Mouse (Mus musculus): Measurements from ENCODE around the gene Itgae. TPM values are rescaled to one million over a fixed set of nuclear protein-coding genes. Genes with fewer than 3 reads are reported as not detected.

Gene Itgae
- polyA plus RNA-seq (2015; fragmentation: Nextera tagmentation; extraction: Ambion mirVana): 0.22 and 0.32 TPM in 2 replicates

GRCm38 (mm10) chr11:73090283-73090682 lies at the start of gene Itgae:
Gene Itgae (plus strand): TSS chr11:73090583.
- Histone ChIP-seq H3K36me3 (peaks cover under 1% of the 10 kb centered on the region; the same call in 1 of the 2 replicates), H3K27ac (no peak within 1 kb of the TSS), H3K9me3 (no peaks in the 10 kb centered on the region), H3K4me1 (peaks cover 16% of the 10 kb centered on the region), H3K4me2 (no peak within 1 kb of the TSS), H3K4me3 (no peak within 1 kb of the TSS), H3K27me3 (no peaks in the 10 kb centered on the region), H3K9ac (no peak within 1 kb of the TSS)
- no peak for ATAC-seq (ENCODE audit: insufficient number of reproducible peaks, insufficient read depth, low FRiP score, low TSS enrichment, low read depth)
- 82% methylated on average over 4 of the region's 4 CpGs for WGBS

DNA sequence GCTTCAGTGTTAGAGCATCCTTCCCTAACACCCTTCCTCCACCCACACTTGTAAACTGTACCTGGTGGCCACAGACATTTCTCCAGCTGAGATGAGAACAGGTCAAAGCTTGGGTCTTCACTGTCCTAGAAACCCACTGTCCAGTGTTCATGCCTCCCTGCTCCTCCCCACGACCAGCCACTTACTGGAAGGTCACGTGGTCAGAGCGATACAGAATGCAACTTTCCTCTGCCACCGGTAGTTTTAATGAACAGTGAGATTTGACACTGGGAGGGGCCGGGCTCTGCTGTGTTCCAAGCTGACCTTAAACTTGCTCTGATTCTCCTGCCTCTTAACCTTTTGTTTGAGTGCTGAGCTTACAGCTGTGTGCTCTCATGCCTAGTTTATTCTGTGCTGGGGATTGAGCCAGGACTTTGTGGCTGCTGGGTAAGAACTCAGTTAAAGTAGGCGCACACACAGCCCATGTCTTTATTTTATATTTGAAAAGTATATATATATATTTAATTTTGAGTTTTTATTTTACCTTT lies 46.1 kb upstream of the Itgae start:
- ATAC-seq (ENCODE audit: insufficient number of reproducible peaks, insufficient read depth, low FRiP score, low TSS enrichment, low read depth): no peak

DNA sequence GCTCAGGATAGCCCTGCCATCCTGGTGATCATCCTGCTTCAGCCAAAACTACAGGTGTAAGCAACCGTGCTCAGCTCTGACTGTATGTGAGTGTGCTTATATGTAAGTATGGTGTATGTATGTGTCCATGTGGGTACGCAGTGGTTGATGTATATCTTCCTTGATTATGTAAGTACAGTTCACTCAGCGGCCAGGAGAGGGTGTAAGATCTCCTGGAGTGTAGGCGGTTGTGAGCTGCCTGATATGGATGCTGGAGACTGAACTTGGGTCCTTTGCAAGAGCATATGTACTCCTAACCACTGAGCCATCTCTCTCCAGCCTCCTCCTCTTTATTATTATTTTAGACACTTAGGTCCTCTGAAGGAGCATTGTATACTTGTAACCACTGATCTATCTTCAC lies 45.6 kb upstream of the Itgae start:
- WGBS: 78% methylated on average over 4 of the region's 4 CpGs
- Histone ChIP-seq H3K36me3 (peaks cover 6% of the 10 kb centered on the region; the same call in 1 of the 2 replicates), H3K4me1 (peaks cover 18% of the 10 kb centered on the region), H3K27ac (no peak overlapping the region), H3K4me3 (no peak overlapping the region), H3K9me3 (no peaks in the 10 kb centered on the region), H3K9ac (no peak overlapping the region), H3K27me3 (no peaks in the 10 kb centered on the region), H3K4me2 (no peak overlapping the region)
- ATAC-seq (ENCODE audit: insufficient number of reproducible peaks, insufficient read depth, low FRiP score, low TSS enrichment, low read depth): no peak

More for the DNA sequence above, 46.1 kb upstream of the Itgae start:
- no peaks in the 10 kb centered on the region for H3K27me3 ChIP-seq
- no peaks in the 10 kb centered on the region for H3K9me3 ChIP-seq
- H3K4me1 ChIP-seq: peaks cover 13% of the 10 kb centered on the region
- H3K27ac ChIP-seq: no peak overlapping the region
- H3K4me2 ChIP-seq: no peak overlapping the region
- H3K36me3 ChIP-seq: peaks cover 6% of the 10 kb centered on the region; the same call in 1 of the 2 replicates
- no peak overlapping the region for H3K4me3 ChIP-seq
- no peak overlapping the region for H3K9ac ChIP-seq
- WGBS: 51% methylated on average over 6 of the region's 6 CpGs

DNA sequence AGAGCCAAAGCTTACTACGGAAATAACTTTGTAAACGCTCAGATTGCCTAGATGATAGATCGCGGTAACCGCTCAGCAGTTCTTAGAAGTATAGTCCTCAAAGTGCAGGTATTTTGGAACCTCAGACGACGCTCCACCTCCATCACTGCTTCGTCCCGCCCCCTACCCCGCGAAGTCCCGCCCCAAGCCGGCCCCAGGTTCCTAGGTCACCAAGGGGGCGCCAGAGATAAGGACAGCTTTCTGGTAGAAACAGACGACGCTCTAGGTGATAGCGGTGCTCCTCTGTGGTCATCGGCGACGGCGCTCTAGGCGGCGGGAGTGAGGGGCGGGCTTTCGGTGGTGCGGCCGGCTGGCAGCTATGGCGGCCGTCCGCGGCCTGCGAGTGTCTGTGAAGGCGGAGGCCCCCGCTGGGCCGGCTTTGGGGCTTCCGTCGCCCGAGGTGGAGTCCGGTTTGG lies 42.8 kb upstream of the Itgae start, which contains the start of gene Ncbp3:
Ncbp3 (plus strand) TSS at position 242 of the 455 bp plus-strand sequence.
- Histone ChIP-seq H3K4me1 (peaks cover 18% of the 10 kb centered on the region), H3K4me3 (peak within 1 kb of the TSS; percentile 92), H3K9me3 (no peaks in the 10 kb centered on the region), H3K9ac (peak within 1 kb of the TSS; percentile 96), H3K4me2 (peak within 1 kb of the TSS; percentile 77), H3K36me3 (peaks cover 17% of the 10 kb centered on the region), H3K27me3 (no peaks in the 10 kb centered on the region), H3K27ac (peak within 1 kb of the TSS; percentile 87)
- peak; percentile 93 for ATAC-seq (ENCODE audit: insufficient number of reproducible peaks, insufficient read depth, low FRiP score, low TSS enrichment, low read depth)
- under 1% methylated on average over 39 of the region's 39 CpGs for WGBS

GRCm38 (mm10) chr11:73048030-73048876 lies 42.1 kb upstream of the Itgae start:
- ATAC-seq (ENCODE audit: insufficient number of reproducible peaks, insufficient read depth, low FRiP score, low TSS enrichment, low read depth): peak; percentile 54

DNA sequence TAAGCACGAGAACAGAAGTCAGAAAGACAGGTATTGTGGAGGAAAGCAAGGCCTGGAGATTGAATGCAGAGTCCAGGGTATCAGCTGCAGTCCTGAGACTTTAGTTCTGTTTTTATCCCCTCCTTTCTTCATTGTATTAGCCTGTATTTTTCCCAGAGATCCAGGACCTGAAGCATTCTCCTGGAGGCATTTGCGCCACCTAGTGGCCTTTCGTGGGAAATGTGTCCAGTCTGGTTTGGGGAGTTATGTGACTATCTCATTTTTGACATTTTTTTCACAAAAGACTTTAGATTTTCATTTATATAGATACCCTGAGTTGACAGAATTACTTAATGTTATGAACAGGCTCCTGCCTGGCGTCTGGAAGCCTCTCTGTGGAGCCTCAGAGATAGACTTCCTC lies 41.0 kb upstream of the Itgae start:
- Histone ChIP-seq H3K9me3 (no peaks in the 10 kb centered on the region), H3K4me1 (peaks cover 18% of the 10 kb centered on the region), H3K36me3 (peaks cover 33% of the 10 kb centered on the region), H3K27ac (peak overlapping the region; percentile 16; the same call in 1 of the 2 replicates), H3K27me3 (no peaks in the 10 kb centered on the region), H3K9ac (peak overlapping the region; percentile 96; the same call in 1 of the 2 replicates), H3K4me3 (peak overlapping the region; percentile 92), H3K4me2 (peak overlapping the region; percentile 77)
- under 1% methylated on average over 4 of the region's 4 CpGs for WGBS
- ATAC-seq (ENCODE audit: insufficient number of reproducible peaks, insufficient read depth, low FRiP score, low TSS enrichment, low read depth): no peak

More at GRCm38 (mm10) chr11:73048030-73048876, 42.1 kb upstream of the Itgae start:
- peaks cover 23% of the 10 kb centered on the region for H3K36me3 ChIP-seq
- WGBS: 2% methylated on average over 55 of the region's 55 CpGs
- no peaks in the 10 kb centered on the region for H3K9me3 ChIP-seq
- peak overlapping the region; percentile 77 for H3K4me2 ChIP-seq
- H3K4me3 ChIP-seq: peak overlapping the region; percentile 92
- peaks cover 18% of the 10 kb centered on the region for H3K4me1 ChIP-seq
- H3K9ac ChIP-seq: peak overlapping the region; percentile 96
- peak overlapping the region; percentile 87 for H3K27ac ChIP-seq
- H3K27me3 ChIP-seq: no peaks in the 10 kb centered on the region

DNA sequence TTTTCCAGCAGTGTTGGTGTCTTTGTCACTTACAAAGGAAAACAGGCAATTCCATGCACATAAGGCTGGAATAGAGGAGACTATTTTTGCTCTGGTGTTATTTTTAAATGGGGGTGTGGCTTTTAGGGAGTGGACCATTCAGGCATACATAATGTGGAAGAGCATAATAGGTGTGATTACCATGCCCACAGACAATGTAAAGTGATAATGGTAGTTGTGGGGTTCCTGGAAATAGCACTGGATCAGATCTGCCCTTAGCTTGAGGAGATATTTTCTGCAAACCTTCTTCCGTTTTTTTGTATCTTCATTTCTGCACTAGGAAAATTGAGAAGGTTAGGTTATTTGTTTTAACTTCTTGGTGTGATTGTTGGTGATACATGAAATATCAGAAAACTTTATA lies 37.6 kb upstream of the Itgae start:
- H3K27ac ChIP-seq: no peak overlapping the region
- H3K27me3 ChIP-seq: no peaks in the 10 kb centered on the region
- ATAC-seq (ENCODE audit: insufficient number of reproducible peaks, insufficient read depth, low FRiP score, low TSS enrichment, low read depth): no peak
- H3K9ac ChIP-seq: no peak overlapping the region
- no peak overlapping the region for H3K4me2 ChIP-seq
- no peaks in the 10 kb centered on the region for H3K9me3 ChIP-seq
- H3K4me1 ChIP-seq: peaks cover 13% of the 10 kb centered on the region
- 90% methylated on average over 1 of the region's 1 CpGs for WGBS
- H3K4me3 ChIP-seq: no peak overlapping the region
- H3K36me3 ChIP-seq: peaks cover 66% of the 10 kb centered on the region

- no peaks in the 10 kb centered on the region for H3K9me3 ChIP-seq
- no peak overlapping the region for H3K4me3 ChIP-seq
- no peak overlapping the region for H3K27ac ChIP-seq
- no peaks in the 10 kb centered on the region for H3K27me3 ChIP-seq
- 89% methylated on average over 5 of the region's 5 CpGs for WGBS
- no peak overlapping the region for H3K9ac ChIP-seq
- H3K4me2 ChIP-seq: no peak overlapping the region
- no peaks in the 10 kb centered on the region for H3K4me1 ChIP-seq
- H3K36me3 ChIP-seq: peaks cover 74% of the 10 kb centered on the region
- no peak for ATAC-seq (ENCODE audit: insufficient number of reproducible peaks, insufficient read depth, low FRiP score, low TSS enrichment, low read depth)
Measured at GRCm38 (mm10) chr11:73057701-73058100, 32.7 kb upstream of the Itgae start.

DNA sequence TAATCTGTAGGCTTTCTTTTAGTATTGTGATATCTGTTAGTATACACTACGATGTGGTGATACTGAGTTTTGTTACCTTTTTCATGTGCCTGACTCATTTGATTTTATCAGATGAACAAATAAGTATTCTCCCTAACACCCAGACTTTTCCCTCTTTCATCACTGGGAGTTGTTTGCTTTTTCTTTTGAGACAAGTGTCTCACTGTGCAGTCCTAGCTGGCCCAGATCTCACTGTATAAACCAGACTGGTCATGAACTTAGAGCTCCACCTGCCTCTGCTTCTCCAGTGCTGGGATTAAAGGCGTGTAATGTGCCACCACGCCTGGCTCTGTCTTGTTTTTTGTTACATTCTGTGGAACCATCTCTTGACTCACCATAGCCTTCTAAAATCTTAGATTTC lies 30.8 kb upstream of the Itgae start:
- peaks cover 58% of the 10 kb centered on the region for H3K36me3 ChIP-seq
- H3K27ac ChIP-seq: no peak overlapping the region
- H3K4me3 ChIP-seq: no peak overlapping the region
- H3K4me2 ChIP-seq: no peak overlapping the region
- H3K9ac ChIP-seq: no peak overlapping the region
- H3K9me3 ChIP-seq: no peaks in the 10 kb centered on the region
- ATAC-seq (ENCODE audit: insufficient number of reproducible peaks, insufficient read depth, low FRiP score, low TSS enrichment, low read depth): no peak
- no peaks in the 10 kb centered on the region for H3K27me3 ChIP-seq
- WGBS: 94% methylated on average over 3 of the region's 3 CpGs
- H3K4me1 ChIP-seq: no peaks in the 10 kb centered on the region

DNA sequence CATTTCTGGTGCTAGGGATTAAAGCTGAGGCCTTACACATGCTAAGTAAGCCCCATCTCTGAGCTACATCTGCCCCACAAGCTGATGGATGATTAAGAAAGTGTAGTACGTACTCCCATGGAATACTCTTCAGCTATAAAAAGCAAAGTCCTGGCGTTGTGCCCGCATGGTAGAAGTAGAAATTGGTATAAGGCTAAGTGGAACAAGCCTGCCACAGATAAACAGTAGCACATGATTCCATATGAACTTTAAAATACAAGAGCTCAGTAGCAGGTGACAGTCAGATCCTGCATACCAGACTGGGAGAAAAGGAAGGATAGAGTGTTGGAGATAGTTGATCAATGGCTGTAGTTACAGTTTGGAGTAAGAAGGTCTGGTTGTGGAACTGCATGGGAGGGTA lies 29.0 kb upstream of the Itgae start:
- no peaks in the 10 kb centered on the region for H3K27me3 ChIP-seq
- no peak overlapping the region for H3K27ac ChIP-seq
- no peak for ATAC-seq (ENCODE audit: insufficient number of reproducible peaks, insufficient read depth, low FRiP score, low TSS enrichment, low read depth)
- H3K4me3 ChIP-seq: no peak overlapping the region
- peaks cover 51% of the 10 kb centered on the region for H3K36me3 ChIP-seq
- H3K4me1 ChIP-seq: no peaks in the 10 kb centered on the region
- no peak overlapping the region for H3K9ac ChIP-seq
- no peaks in the 10 kb centered on the region for H3K9me3 ChIP-seq
- WGBS: 93% methylated on average over 3 of the region's 3 CpGs
- H3K4me2 ChIP-seq: no peak overlapping the region

GRCm38 (mm10) chr11:73071839-73072238 lies 18.5 kb upstream of the Itgae start:
- no peak overlapping the region for H3K4me2 ChIP-seq
- H3K27me3 ChIP-seq: no peaks in the 10 kb centered on the region
- no peaks in the 10 kb centered on the region for H3K4me1 ChIP-seq
- no peak overlapping the region for H3K4me3 ChIP-seq
- H3K9ac ChIP-seq: no peak overlapping the region
- H3K27ac ChIP-seq: no peak overlapping the region
- H3K9me3 ChIP-seq: no peaks in the 10 kb centered on the region
- 80% methylated on average over 3 of the region's 3 CpGs for WGBS
- ATAC-seq (ENCODE audit: insufficient number of reproducible peaks, insufficient read depth, low FRiP score, low TSS enrichment, low read depth): no peak
- peaks cover 87% of the 10 kb centered on the region for H3K36me3 ChIP-seq

GRCm38 (mm10) chr11:73076295-73076694 lies 14.1 kb upstream of the Itgae start:
- Histone ChIP-seq H3K9me3 (no peaks in the 10 kb centered on the region), H3K4me1 (no peaks in the 10 kb centered on the region), H3K36me3 (peaks cover 86% of the 10 kb centered on the region), H3K9ac (no peak overlapping the region), H3K4me3 (no peak overlapping the region), H3K27ac (no peak overlapping the region), H3K27me3 (no peaks in the 10 kb centered on the region), H3K4me2 (no peak overlapping the region)
- WGBS: 85% methylated on average over 4 of the region's 4 CpGs
- no peak for ATAC-seq (ENCODE audit: insufficient number of reproducible peaks, insufficient read depth, low FRiP score, low TSS enrichment, low read depth)

All from embryonic facial prominence, embryonic 13.5 days (tissue).